Mouse (Mus musculus) left cerebral cortex, adult 2 months (tissue): Measurements from ENCODE around the gene St5. TPM values are rescaled to one million over a fixed set of nuclear protein-coding genes. Genes with fewer than 3 reads are reported as not detected.
A peak's percentile ranks its signal among the peaks of the same experiment; 100 is the strongest.

Experiments
- DNase-seq, 2 experiments: peaks; one replicate each; pipeline ENCODE4 v3.0.0; 2021 to 2022; ENCODE audit warnings: low spot score in 2 of 2, mixed read lengths in 1 of 2; ENCODE audit errors: extremely low spot score in 1 of 2
- H3K27ac ChIP-seq: fragments of 200-600 bp; 2 replicates; pipeline ENCODE4 v1.8.1; 2022
- H3K4me3 ChIP-seq: fragments of 200-600 bp; 2 replicates; pipeline ENCODE4 v1.8.1; 2022
- CTCF ChIP-seq: fragments of 200-600 bp; IDR thresholded peaks from 2 replicates; pipeline ENCODE4 v1.8.1; 2022; ENCODE audit warnings: antibody characterized with exemption, mild to moderate bottlenecking, moderate library complexity
- intact Hi-C: fragments of 180-260 bp; cut with DNase I; formaldehyde crosslinking; loops from one replicate; pipeline ENCODE4 v1.15.1; 2025
- total RNA-seq, 2 experiments: library from RNA; stranded (reverse); gene quantifications; 2 replicates each; pipeline ENCODE4 v1.2.3; 2021

Gene St5
- total RNA-seq, 2 experiments from 2014 or later = 14.8 to 18.9 TPM

- Histone ChIP-seq H3K4me3 (no peak overlapping the region), H3K27ac (no peak overlapping the region)
- no peak for DNase-seq
- TF ChIP-seq CTCF = no peak
- intact Hi-C loops = no loop called here
These were observed 108.4 kb downstream of the St5 start for GRCm38 (mm10) chr7:109594845-109595531.

GRCm38 (mm10) chr7:109593992-109594391, 109.4 kb downstream of the St5 start:
- H3K4me3 ChIP-seq = no peak overlapping the region
- no peak overlapping the region for H3K27ac ChIP-seq
- no peak for TF ChIP-seq CTCF
- intact Hi-C loops = no loop called here
- no peak for DNase-seq

GRCm38 (mm10) chr7:109592184-109592583, 111.2 kb downstream of the St5 start:
- H3K4me3 ChIP-seq = no peak overlapping the region
- intact Hi-C loops = no loop called here
- H3K27ac ChIP-seq = no peak overlapping the region

GRCm38 (mm10) chr7:109590576-109590975, 112.8 kb downstream of the St5 start:
- intact Hi-C loops = no loop called here

More at GRCm38 (mm10) chr7:109592184-109592583, 111.2 kb downstream of the St5 start:
- no peak for TF ChIP-seq CTCF
- no peak for DNase-seq

GRCm38 (mm10) chr7:109588990-109589389, 114.4 kb downstream of the St5 start:
- no peak for TF ChIP-seq CTCF
- H3K27ac ChIP-seq = no peak overlapping the region
- DNase-seq = no peak
- intact Hi-C loops = no loop called here
- no peak overlapping the region for H3K4me3 ChIP-seq

More at GRCm38 (mm10) chr7:109590576-109590975, 112.8 kb downstream of the St5 start:
- Histone ChIP-seq H3K4me3 (no peak overlapping the region), H3K27ac (no peak overlapping the region)
- no peak for DNase-seq
- TF ChIP-seq CTCF = no peak

- no peak for DNase-seq
- no peak for TF ChIP-seq CTCF
- no peak overlapping the region for H3K27ac ChIP-seq
- no peak overlapping the region for H3K4me3 ChIP-seq
- intact Hi-C loops = no loop called here
These were observed 115.3 kb downstream of the St5 start for GRCm38 (mm10) chr7:109588145-109588544.

GRCm38 (mm10) chr7:109584467-109584866, 118.9 kb downstream of the St5 start:
- TF ChIP-seq CTCF = no peak
- Histone ChIP-seq H3K4me3 (no peak overlapping the region), H3K27ac (no peak overlapping the region)
- no peak for DNase-seq
- intact Hi-C loops = no loop called here

GRCm38 (mm10) chr7:109580489-109580888, 122.9 kb downstream of the St5 start:
- no peak for DNase-seq
- Histone ChIP-seq H3K4me3 (no peak overlapping the region), H3K27ac (no peak overlapping the region)
- no peak for TF ChIP-seq CTCF
- intact Hi-C loops = no loop called here

GRCm38 (mm10) chr7:109579585-109580307, 123.7 kb downstream of the St5 start:
- no peak for TF ChIP-seq CTCF
- DNase-seq = no peak
- no peak overlapping the region for H3K4me3 ChIP-seq
- intact Hi-C loops = no loop called here
- peak overlapping the region; percentile 19; the same call in 1 of the 2 replicates for H3K27ac ChIP-seq

- H3K4me3 ChIP-seq = no peak overlapping the region
- H3K27ac ChIP-seq = peak overlapping the region; percentile 19; the same call in 1 of the 2 replicates
- no peak for TF ChIP-seq CTCF
- no peak for DNase-seq
- intact Hi-C loops = no loop called here
These were observed 124.4 kb downstream of the St5 start for GRCm38 (mm10) chr7:109578880-109579584.

- intact Hi-C loops = loop anchor here (1.0 kb wide), 1 partner anchor 39 kb away; no protein-coding TSS in a partner anchor
- TF ChIP-seq CTCF = no peak
- no peak overlapping the region for H3K4me3 ChIP-seq
- no peak for DNase-seq
- H3K27ac ChIP-seq = peak overlapping the region; percentile 29; the same call in 1 of the 2 replicates
These were observed 126.8 kb downstream of the St5 start for GRCm38 (mm10) chr7:109576321-109577314.
